Mouse (Mus musculus) forebrain, embryonic 12.5 days (tissue): ENCODE measurements around the gene Ctnnbl1. TPM values are rescaled to one million over a fixed set of nuclear protein-coding genes. Genes with fewer than 3 reads are reported as not detected.

Experiments used
- ATAC-seq: fragments of 200-750 bp; cut with Nextera tagmentation; 2 replicates; pipeline ENCODE4 v1.8.0; 2017; ENCODE audit warnings: moderate TSS enrichment; ENCODE audit not compliant: low FRiP score
- H3K27ac ChIP-seq: fragments of 300-500 bp; sonication (generic); 2 replicates; pipeline ENCODE4 v1.5.1; 2016; ENCODE audit warnings: mild to moderate bottlenecking
- H3K27me3 ChIP-seq: fragments of 300-500 bp; sonication (generic); 2 replicates; pipeline ENCODE4 v1.6.1; 2016; ENCODE audit warnings: mild to moderate bottlenecking
- H3K36me3 ChIP-seq: fragments of 300-500 bp; sonication (generic); replicated peaks from 2 replicates; pipeline ENCODE4 v1.6.1; 2016; ENCODE audit warnings: mild to moderate bottlenecking
- H3K4me1 ChIP-seq: fragments of 300-500 bp; sonication (generic); 2 replicates; pipeline ENCODE4 v1.6.1; 2016
- H3K4me2 ChIP-seq: fragments of 300-500 bp; sonication (generic); 2 replicates; pipeline ENCODE4 v1.6.1; 2016; ENCODE audit warnings: mild to moderate bottlenecking, moderate library complexity
- H3K4me3 ChIP-seq: fragments of 300-500 bp; sonication (generic); replicated peaks from 2 replicates; pipeline ENCODE4 v1.5.1; 2016; ENCODE audit warnings: mild to moderate bottlenecking
- H3K9ac ChIP-seq: fragments of 300-500 bp; sonication (generic); 2 replicates; pipeline ENCODE4 v1.6.1; 2016; ENCODE audit warnings: mild to moderate bottlenecking
- H3K9me3 ChIP-seq: fragments of 300-500 bp; sonication (generic); 2 replicates; pipeline ENCODE4 v1.6.1; 2016
- WGBS: fragments of 180-500 bp; shearing (Covaris S2); methylation state at CpG from one replicate; pipeline ENCODE4 v1.1.7; 2016; 5-methylcytosine and 5-hydroxymethylcytosine counted together
- polyA plus RNA-seq: library from polyadenylated mRNA; unstranded; fragments of >200 nt; fragmentation: Nextera tagmentation; extraction: Ambion mirVana; gene quantifications from 2 replicates; pipeline ENCODE4 v1.2.1, GENCODE M21; 2016

Gene Ctnnbl1
- 100 and 101 TPM in 2 replicates for polyA plus RNA-seq

DNA sequence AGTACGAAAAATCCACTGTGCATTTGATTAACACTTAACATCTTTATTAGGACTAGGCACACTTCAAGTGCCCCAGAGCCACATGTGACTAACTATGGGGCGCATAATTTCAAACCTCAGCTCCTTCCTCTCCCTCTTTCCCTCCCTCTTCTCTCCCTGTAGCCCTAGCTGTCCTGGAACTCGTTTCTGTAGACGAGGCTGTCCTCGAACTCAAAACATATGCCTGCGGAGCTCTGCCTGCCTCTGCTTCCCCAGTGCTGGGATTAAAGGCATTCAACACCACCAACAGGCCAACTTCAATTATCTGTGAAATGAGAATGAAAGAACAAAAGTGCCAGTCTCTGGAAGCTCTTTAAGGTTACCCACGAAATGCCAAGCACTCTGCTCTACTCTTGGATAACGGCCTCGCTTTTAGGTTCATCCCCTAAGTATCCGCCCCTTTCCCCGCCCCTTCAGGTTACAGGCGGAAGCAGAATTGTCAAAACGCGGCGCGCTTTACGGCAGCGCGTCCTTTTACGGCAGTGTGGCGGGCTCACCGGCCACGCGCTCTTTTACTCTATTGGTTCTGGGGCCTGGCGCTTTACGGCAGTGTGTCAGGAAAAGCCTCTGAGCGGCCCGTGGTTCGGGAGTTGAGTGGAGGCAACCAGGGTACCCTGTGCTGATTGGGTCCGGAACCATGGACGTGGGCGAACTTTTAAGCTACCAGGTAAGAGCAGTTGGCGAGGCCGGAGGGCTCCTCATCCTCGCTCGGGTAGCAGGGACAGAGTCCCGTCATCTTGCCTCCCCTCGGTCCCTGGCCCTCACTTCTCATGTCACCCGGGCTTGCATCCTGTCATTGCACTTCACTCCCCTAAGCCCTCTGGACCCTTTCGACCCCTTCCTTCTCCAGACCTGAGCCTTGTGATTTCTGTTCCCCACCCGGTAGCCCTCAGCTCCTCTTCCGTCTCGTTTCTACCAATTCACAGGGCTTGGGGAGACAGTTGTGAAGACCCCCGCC, at the start of gene Ctnnbl1:
Gene Ctnnbl1, plus strand, starts transcription at position 548 of the 997 bp plus-strand sequence.
- WGBS: 12% methylated on average over 44 of the region's 44 CpGs
- Histone ChIP-seq H3K27ac (no peak within 1 kb of the TSS), H3K9ac (peak within 1 kb of the TSS; percentile 77), H3K9me3 (no peaks in the 10 kb centered on the region), H3K4me2 (peak within 1 kb of the TSS; percentile 88), H3K4me1 (peaks cover 16% of the 10 kb centered on the region), H3K36me3 (no peaks in the 10 kb centered on the region; the same call in 1 of the 2 replicates), H3K27me3 (peaks cover 11% of the 10 kb centered on the region), H3K4me3 (peak within 1 kb of the TSS; percentile 72)
- peak; percentile 94 for ATAC-seq

DNA sequence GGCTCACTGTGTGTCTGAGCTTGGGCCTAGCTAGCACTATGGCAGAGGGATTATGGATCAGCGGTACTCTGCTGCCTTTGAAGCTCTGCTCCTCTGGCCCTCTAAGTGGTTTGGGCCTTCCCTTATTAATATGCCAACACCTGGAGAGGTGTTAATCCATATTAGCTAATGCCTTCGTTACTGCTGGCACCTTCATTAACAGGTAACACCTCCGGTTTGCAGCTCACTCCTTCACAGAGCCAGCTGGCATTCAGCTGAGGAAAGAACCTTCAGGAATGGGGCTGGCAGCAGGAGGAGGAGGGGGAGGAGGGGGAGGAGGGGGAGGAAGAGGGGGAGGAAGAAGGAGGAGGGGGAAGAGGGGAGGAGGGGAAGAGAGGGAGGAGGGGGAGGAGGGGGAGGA, 49.7 kb upstream of the Ctnnbl1 start:
- H3K9me3 ChIP-seq: no peaks in the 10 kb centered on the region
- no peak overlapping the region for H3K4me2 ChIP-seq
- no peaks in the 10 kb centered on the region for H3K36me3 ChIP-seq
- H3K4me3 ChIP-seq: no peak overlapping the region
- peaks cover 20% of the 10 kb centered on the region for H3K27me3 ChIP-seq
- WGBS: 58% methylated on average over 3 of the region's 3 CpGs
- no peak for ATAC-seq
- H3K27ac ChIP-seq: no peak overlapping the region
- H3K4me1 ChIP-seq: peaks cover 18% of the 10 kb centered on the region
- no peak overlapping the region for H3K9ac ChIP-seq

DNA sequence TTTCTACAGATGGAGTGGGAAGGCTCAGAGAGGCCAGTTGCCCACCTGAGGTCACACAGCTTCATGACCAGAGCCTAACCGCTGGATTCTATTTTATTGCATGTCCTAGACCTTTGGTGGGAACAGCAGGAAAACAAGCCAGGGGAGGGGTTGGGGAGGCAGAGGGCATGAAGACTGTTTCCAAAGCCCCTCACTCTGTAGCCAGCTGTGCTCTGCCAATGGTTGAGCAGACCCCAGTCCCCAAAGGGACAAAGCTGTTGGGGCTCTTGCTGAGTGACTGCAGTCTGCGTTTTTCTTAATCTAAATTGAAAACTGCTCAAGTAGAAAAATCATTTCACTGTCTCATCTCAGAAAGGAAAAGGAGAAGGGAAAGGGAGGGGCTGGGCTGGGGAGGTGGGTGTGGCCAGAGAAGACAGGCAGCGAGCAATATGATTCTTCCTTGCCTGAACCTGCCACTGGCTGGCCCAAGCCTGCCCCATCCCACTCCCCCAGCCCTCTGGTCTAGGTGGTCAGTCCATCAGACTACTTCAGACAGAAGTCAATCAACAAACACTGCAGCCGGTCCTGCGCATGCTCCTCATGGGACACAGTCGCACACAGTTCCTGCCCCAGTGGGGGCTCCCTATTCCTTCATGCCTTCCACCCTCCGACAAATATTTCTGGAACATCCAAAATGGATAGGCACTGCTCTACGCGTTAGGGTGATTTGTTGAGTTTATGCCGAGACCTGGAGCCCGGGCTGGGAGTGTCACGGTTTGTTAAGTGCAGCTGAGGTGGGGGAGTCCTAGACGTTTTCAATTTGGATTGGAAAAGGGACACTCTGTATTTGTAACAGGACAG, 45.7 kb upstream of the Ctnnbl1 start:
- no peak overlapping the region; the same call in 1 of the 2 replicates for H3K27ac ChIP-seq
- H3K27me3 ChIP-seq: peaks cover 37% of the 10 kb centered on the region
- peaks cover 30% of the 10 kb centered on the region for H3K4me1 ChIP-seq
- H3K4me2 ChIP-seq: no peak overlapping the region
- no peaks in the 10 kb centered on the region for H3K36me3 ChIP-seq
- 59% methylated on average over 13 of the region's 13 CpGs for WGBS
- H3K9ac ChIP-seq: no peak overlapping the region
- H3K4me3 ChIP-seq: no peak overlapping the region
- no peaks in the 10 kb centered on the region for H3K9me3 ChIP-seq
- ATAC-seq: peak; percentile 42; the same call in 1 of the 2 replicates

DNA sequence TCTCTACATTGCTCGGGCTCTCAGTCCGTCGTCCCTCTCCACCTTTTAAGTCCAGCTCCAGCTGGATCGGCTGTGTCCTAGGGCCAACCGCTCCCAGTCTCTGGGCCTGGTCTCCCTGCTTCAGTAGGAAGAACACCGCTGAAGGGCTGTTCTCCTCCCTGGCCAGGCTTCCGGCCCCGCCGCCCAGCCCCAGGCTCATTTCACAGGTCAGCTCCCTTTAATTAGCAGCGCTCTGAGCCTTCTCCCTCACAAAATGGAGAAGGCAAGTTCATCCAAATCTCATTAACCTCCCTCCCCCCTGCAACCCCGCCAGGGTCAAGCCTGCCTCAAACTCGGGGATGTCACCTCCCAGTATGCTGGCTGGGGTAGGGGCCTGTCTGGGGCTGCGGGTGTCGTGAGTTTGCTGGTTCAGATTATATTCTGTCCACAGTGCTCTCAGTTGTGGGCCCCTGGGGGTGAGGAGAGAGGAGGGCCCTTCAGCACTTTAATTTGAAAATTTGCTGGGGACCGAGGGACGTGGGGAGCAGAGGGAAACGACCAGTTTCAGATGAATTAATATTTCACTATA, 44.8 kb upstream of the Ctnnbl1 start:
- peak overlapping the region; percentile 21; the same call in 1 of the 2 replicates for H3K4me2 ChIP-seq
- peaks cover 37% of the 10 kb centered on the region for H3K27me3 ChIP-seq
- no peaks in the 10 kb centered on the region for H3K9me3 ChIP-seq
- H3K4me3 ChIP-seq: no peak overlapping the region
- WGBS: 9% methylated on average over 17 of the region's 17 CpGs
- H3K36me3 ChIP-seq: no peaks in the 10 kb centered on the region
- peaks cover 40% of the 10 kb centered on the region for H3K4me1 ChIP-seq
- ATAC-seq: no peak; the same call in 1 of the 2 replicates
- peak overlapping the region; percentile 59 for H3K27ac ChIP-seq
- H3K9ac ChIP-seq: no peak overlapping the region

DNA sequence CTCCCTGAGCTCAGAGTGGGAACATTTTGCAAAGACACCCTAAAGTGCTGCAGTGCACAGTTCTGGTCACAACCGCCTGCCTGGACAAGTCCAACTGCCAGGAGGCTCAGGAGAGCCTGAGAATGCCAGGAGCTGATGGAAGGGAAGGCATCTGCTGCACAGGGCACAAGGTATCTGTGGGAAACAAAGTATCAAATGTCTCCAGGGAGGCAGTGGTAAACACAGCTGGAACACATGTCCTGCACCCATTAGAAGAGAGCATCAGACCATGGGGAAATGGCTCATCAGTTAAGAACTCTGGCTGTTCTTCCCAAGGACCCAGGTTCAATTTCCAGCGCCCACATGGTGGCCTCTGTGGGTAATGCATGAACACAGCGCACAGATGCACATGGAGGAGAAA, 43.6 kb upstream of the Ctnnbl1 start:
- no peak overlapping the region for H3K27ac ChIP-seq
- no peak overlapping the region for H3K4me3 ChIP-seq
- ATAC-seq: no peak
- H3K9me3 ChIP-seq: no peaks in the 10 kb centered on the region
- H3K27me3 ChIP-seq: peaks cover 33% of the 10 kb centered on the region
- WGBS: 82% methylated on average over 3 of the region's 3 CpGs
- peaks cover 43% of the 10 kb centered on the region for H3K4me1 ChIP-seq
- H3K4me2 ChIP-seq: no peak overlapping the region
- no peaks in the 10 kb centered on the region for H3K36me3 ChIP-seq
- H3K9ac ChIP-seq: no peak overlapping the region

DNA sequence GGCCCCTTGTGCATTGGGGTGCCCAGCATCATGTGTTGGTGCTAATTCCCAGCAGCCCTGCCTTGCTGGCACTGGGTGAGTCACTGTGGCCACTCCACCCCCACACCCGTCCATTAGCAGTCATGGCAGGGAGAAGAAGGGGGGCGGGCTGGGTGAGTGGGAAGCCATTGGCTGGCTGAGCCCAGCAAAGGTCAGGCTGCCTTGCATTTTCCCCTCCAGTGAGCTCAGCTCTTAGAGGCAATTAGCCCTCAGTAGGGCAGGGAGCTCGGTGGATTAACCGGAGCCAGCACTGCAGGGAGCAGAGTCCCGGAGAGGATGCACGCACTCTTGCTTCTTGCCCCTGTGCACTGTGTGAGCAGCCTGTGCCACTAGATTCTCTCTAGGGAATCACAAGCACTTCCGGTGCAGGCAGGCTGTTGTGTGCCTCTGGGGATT, 40.9 kb upstream of the Ctnnbl1 start:
- peaks cover 48% of the 10 kb centered on the region for H3K4me1 ChIP-seq
- no peaks in the 10 kb centered on the region for H3K9me3 ChIP-seq
- H3K9ac ChIP-seq: no peak overlapping the region; the same call in 1 of the 2 replicates

DNA sequence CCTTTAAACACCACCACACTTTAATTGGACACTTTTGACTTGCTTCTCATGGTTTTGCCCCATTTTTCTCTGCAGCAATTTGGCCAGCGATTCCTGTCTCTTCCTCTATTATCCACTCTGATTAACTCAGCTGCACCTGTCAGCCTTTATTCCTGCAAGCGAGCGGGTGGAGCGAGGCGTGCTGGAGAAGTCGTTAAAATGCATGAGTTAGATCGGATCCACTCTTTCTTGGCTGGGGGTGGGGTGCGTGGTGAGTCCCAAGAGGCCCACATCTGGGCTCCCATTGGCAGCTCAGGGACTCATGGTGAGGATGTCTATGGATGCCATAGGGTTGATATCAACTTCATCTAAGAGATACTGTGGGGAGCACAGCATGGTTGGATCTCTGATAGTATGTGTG, 34.0 kb upstream of the Ctnnbl1 start:
- Histone ChIP-seq H3K27ac (peak overlapping the region; percentile 59; the same call in 1 of the 2 replicates), H3K9me3 (no peaks in the 10 kb centered on the region), H3K4me2 (no peak overlapping the region), H3K9ac (no peak overlapping the region), H3K4me1 (peaks cover 61% of the 10 kb centered on the region), H3K4me3 (no peak overlapping the region), H3K36me3 (no peaks in the 10 kb centered on the region), H3K27me3 (peaks cover 24% of the 10 kb centered on the region; the same call in 1 of the 2 replicates)
- no peak for ATAC-seq
- WGBS: 22% methylated on average over 8 of the region's 8 CpGs

More for the DNA sequence above, 40.9 kb upstream of the Ctnnbl1 start:
- peaks cover 26% of the 10 kb centered on the region for H3K27me3 ChIP-seq
- H3K27ac ChIP-seq: peak overlapping the region; percentile 79
- H3K4me2 ChIP-seq: no peak overlapping the region
- peak; percentile 81 for ATAC-seq
- WGBS: under 1% methylated on average over 7 of the region's 7 CpGs
- H3K4me3 ChIP-seq: no peak overlapping the region
- H3K36me3 ChIP-seq: no peaks in the 10 kb centered on the region

DNA sequence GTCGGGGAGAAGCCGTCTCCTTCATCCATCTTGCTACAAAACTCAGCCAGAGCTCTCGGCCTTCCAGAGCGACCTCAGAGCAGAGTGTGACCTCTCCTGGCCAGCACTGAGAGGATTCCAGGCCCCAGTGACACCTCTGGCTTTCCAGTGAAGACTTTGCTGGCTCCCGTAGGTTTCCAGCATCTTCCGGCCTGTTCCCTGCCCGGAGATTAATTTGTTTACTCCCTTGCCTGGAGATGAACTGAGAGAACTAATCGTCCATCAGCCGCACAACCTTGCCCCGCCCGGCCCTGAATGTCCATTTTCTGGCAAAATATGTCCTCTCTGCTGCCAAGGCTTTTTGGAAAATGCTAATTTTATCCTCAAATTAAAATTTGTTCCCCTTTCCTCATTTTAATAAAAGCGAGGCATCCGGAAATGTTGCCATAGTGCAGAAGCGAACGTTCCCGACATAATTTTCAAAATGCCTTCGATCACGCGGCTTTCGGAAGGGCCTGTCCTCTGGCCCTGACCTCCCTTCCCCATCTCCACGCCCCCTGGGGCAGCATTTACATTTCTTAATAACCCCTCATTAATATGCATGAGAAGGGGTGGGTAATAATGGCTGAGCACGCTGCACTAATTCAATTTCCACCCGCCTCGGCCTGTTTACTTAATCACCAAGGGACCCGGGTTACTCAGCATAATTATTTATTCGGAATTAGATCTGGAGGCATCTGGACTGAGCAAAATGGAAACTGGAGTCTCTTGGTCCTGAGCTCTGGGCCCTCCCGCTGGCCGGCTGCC, 32.0 kb upstream of the Ctnnbl1 start:
- 14% methylated on average over 28 of the region's 28 CpGs for WGBS
- Histone ChIP-seq H3K9me3 (no peaks in the 10 kb centered on the region), H3K4me3 (no peak overlapping the region), H3K9ac (no peak overlapping the region), H3K4me2 (peak overlapping the region; percentile 31), H3K36me3 (no peaks in the 10 kb centered on the region), H3K4me1 (peaks cover 51% of the 10 kb centered on the region), H3K27me3 (peaks cover 22% of the 10 kb centered on the region; the same call in 1 of the 2 replicates), H3K27ac (peak overlapping the region; percentile 33; the same call in 1 of the 2 replicates)
- ATAC-seq: peak; percentile 77

DNA sequence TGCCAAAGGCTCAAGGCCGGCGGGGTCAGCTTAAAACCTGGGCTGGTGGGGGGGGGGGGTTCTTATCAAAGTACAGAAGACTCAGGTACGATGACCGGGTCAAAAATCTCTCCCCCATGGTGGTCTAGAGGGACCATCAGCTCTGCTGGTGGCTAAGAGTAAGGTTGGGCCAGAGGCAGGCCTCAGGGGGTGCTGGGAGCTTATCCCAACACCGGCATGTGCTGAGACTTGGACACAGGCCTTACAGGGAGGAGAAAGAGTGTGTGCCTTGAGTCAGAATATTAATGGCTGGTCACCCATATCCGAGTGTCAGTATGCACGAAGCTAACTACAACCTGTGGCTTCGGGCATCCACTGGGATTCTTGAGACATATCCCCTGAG, 31.4 kb upstream of the Ctnnbl1 start:
- Histone ChIP-seq H3K9ac (no peak overlapping the region), H3K27ac (peak overlapping the region; percentile 33; the same call in 1 of the 2 replicates), H3K4me3 (no peak overlapping the region), H3K36me3 (no peaks in the 10 kb centered on the region), H3K9me3 (no peaks in the 10 kb centered on the region), H3K27me3 (peaks cover 22% of the 10 kb centered on the region; the same call in 1 of the 2 replicates), H3K4me2 (no peak overlapping the region), H3K4me1 (peaks cover 51% of the 10 kb centered on the region)
- 47% methylated on average over 8 of the region's 8 CpGs for WGBS
- ATAC-seq: 0 out of 2 replicates have a peak, but pooled peaks have one; percentile 13

DNA sequence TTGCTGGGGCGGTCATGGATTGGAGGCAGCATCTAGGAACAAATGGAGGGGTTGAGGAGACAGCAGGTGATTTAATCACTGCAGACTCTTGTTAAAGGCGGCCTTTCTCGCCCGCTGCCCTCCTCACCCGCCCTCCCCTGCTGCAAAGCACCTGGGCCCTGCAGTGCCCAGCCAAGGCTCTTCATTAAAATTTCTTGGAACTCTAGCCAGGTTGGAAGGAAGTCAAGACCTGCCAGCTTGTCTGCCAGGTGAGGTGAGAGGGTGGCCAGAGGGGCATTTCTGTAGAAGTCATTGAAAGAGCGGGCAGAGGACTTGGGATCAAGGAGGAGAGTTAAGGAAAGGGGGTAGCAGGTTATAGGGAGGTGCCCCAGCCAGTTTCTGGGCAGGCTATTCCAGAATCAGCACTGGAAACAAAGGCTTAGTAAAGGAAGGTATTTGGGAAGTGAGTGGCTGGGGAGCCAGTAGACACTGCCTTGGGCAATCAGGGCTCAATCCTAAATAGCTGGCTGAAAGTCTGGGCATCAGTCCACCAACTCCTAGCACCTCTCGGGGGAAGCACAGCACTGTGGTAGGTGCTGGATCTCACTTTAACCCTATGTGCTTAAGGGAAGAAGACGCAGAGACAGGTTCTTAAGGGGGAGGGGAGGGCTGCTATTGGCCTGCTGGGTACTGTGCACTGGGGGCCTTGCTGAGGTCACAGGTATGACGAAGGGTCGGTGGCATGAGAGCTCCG, 29.8 kb upstream of the Ctnnbl1 start:
- Histone ChIP-seq H3K27ac (0 out of 2 replicates have a peak overlapping the region, but pooled peaks have one; percentile 14), H3K4me1 (peaks cover 44% of the 10 kb centered on the region)
- 57% methylated on average over 11 of the region's 11 CpGs for WGBS

More for the DNA sequence above, 29.8 kb upstream of the Ctnnbl1 start:
- H3K4me3 ChIP-seq: no peak overlapping the region
- H3K9ac ChIP-seq: no peak overlapping the region
- H3K4me2 ChIP-seq: no peak overlapping the region
- no peaks in the 10 kb centered on the region for H3K36me3 ChIP-seq
- peaks cover 22% of the 10 kb centered on the region; the same call in 1 of the 2 replicates for H3K27me3 ChIP-seq
- ATAC-seq: no peak
- no peaks in the 10 kb centered on the region for H3K9me3 ChIP-seq
